Mouse (Mus musculus) ES-Bruce4 (cell line): ENCODE results near the gene Lrrc71. TPM values are rescaled to one million over a fixed set of nuclear protein-coding genes. Genes with fewer than 3 reads are reported as not detected.

Source experiments
- H3K27ac ChIP-seq: 2 replicates; pipeline ENCODE4 v1.5.1; 2012; ENCODE audit warnings: low read length, inconsistent platforms; ENCODE audit not compliant: insufficient read depth
- H3K27me3 ChIP-seq: 2 replicates; pipeline ENCODE4 v1.6.1; 2012; ENCODE audit warnings: mild to moderate bottlenecking, low read length, inconsistent platforms; ENCODE audit not compliant: control insufficient read depth, poor library complexity, insufficient read depth, severe bottlenecking
- H3K36me3 ChIP-seq: 2 replicates; pipeline ENCODE4 v1.6.1; 2012; ENCODE audit warnings: inconsistent platforms, mild to moderate bottlenecking, low read length, moderate library complexity; ENCODE audit not compliant: control insufficient read depth, poor library complexity, insufficient read depth, severe bottlenecking
- H3K4me1 ChIP-seq: one replicate; pipeline ENCODE4 v1.8.1; 2011; ENCODE audit warnings: low read length; ENCODE audit not compliant: control insufficient read depth, insufficient read depth
- H3K4me3 ChIP-seq: 2 replicates; pipeline ENCODE4 v1.5.1; 2011; ENCODE audit warnings: low read depth, mild to moderate bottlenecking, low read length
- H3K9ac ChIP-seq: 2 replicates; pipeline ENCODE4 v1.6.1; 2012; ENCODE audit warnings: low read depth, mild to moderate bottlenecking, inconsistent platforms; ENCODE audit not compliant: poor library complexity, severe bottlenecking
- H3K9me3 ChIP-seq: replicated peaks from 2 replicates; pipeline ENCODE4 v1.6.1; 2012; ENCODE audit warnings: mild to moderate bottlenecking, low read length, inconsistent platforms; ENCODE audit not compliant: control insufficient read depth, poor library complexity, insufficient read depth, severe bottlenecking
- CTCF ChIP-seq: IDR thresholded peaks from one replicate; pipeline ENCODE4 v1.8.1; 2011; ENCODE audit warnings: low read depth, low read length
- EP300 ChIP-seq: IDR thresholded peaks from 2 replicates; pipeline ENCODE4 v1.6.1; 2011; ENCODE audit warnings: low read depth, low read length; ENCODE audit not compliant: insufficient read depth
- POLR2A ChIP-seq: IDR thresholded peaks from one replicate; pipeline ENCODE4 v1.8.1; 2011; ENCODE audit warnings: low read length; ENCODE audit not compliant: insufficient read depth
- polyA plus RNA-seq: library from polyadenylated mRNA; stranded (reverse); fragments of >200 nt; gene quantifications from 2 replicates; pipeline ENCODE4 v1.2.4, GENCODE M21; 2011; ENCODE audit warnings: low read depth; ENCODE audit not compliant: missing spikeins, insufficient read depth, insufficient read length

Gene Lrrc71
- polyA plus RNA-seq, result not detected in 2 replicates

- Histone ChIP-seq H3K27me3 (no peaks in the 10 kb centered on the region), H3K4me3 (no peak within 1 kb of the TSS), H3K36me3 (no peaks in the 10 kb centered on the region), H3K4me1 (no peaks in the 10 kb centered on the region), H3K9me3 (no peaks in the 10 kb centered on the region), H3K9ac (no peak within 1 kb of the TSS), H3K27ac (no peak within 1 kb of the TSS)
- TF ChIP-seq POLR2A (no peak), CTCF (no peak), EP300 (no peak)
These were observed at the start of gene Lrrc71 for GRCm38 (mm10) chr3:87748431-87748830. Gene Lrrc71 (minus strand): TSS chr3:87748625.

- Histone ChIP-seq H3K4me1 (no peaks in the 10 kb centered on the region), H3K36me3 (no peaks in the 10 kb centered on the region), H3K27ac (no peak within 1 kb of the TSS), H3K27me3 (peaks cover 14% of the 10 kb centered on the region), H3K9ac (0 out of 2 replicates have a peak within 1 kb of the TSS, but pooled peaks have one; percentile 17), H3K9me3 (no peaks in the 10 kb centered on the region), H3K4me3 (no peak within 1 kb of the TSS)
- TF ChIP-seq POLR2A (no peak), CTCF (no peak), EP300 (no peak)
These were observed 48.4 kb upstream of the Lrrc71 start, which contains the start of gene Insrr for GRCm38 (mm10) chr3:87796736-87797334. Gene Insrr (plus strand): TSS chr3:87796951.

DNA sequence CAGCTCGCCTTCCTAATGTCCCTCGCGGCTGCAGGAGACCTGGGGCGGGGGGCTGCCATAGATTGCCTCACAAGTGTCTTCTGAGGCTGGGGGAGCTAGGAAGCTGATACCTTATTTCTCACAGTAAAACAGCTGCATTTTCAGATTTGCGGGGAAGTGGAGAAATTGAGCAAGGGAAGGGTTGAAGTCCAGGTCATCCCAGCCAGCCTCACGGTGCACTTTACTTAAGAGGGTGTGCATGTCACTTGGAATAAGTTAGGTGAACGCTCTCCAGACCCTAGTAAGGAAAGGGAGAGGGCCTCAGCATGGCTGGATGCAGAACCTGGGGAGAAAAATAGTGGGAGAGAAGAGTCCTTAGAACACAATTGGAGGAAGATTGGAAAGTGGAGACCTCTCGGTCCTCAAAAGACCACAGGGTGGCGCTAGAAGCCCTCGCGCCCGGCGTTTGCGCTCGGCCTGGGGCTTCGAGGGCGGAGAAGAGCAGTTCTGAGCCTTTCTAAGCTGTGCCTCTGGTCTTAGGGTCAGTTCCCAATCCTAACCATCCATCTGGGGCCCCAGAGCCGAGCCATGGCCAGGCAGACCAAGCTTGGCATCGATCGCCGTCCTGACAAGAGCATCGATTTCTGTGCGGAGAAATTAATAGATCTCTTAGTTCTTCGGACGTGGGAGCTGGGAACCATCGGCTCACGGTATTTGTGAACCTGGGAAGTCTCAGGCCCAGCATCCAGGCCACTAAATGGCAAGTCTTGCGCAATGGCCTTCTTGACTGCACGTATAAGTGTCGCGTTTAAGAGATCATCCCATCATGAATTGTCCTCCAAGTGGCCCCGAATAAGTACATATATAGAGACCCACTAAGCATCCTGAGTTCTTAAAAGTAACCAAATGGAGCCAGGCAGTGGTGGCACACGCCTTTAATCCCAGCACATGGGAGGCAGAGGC, 47.2 kb upstream of the Lrrc71 start:
- TF ChIP-seq EP300, result no peak
- TF ChIP-seq POLR2A, result no peak
- peak; percentile 79 for TF ChIP-seq CTCF
- Histone ChIP-seq H3K4me3 (no peak overlapping the region), H3K27me3 (peaks cover 14% of the 10 kb centered on the region), H3K9ac (peak overlapping the region; percentile 39; the same call in 1 of the 2 replicates), H3K9me3 (no peaks in the 10 kb centered on the region), H3K27ac (no peak overlapping the region), H3K4me1 (no peaks in the 10 kb centered on the region), H3K36me3 (no peaks in the 10 kb centered on the region)

DNA sequence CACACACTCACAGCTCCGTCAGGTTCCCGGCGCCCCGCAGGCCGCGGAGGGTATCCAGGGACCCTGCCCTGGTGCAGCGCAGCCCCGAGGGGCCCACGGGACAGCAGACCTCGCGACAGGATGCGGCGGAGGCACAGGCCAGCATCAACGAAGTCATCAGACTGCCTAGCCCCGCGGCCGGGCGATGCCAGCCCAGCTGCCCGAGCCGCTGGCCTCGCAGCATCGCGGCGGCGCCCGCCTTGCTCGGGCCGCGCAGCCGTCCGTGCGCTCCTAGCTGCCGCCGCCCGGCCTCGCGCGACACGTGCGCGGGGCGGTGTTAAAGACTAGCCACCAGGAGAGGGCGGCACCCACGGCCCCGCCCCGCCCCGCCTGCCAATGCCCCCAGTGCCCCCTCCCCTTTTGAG, 46.5 kb upstream of the Lrrc71 start, which contains the start of gene Ntrk1:
Gene Ntrk1, minus strand, starts transcription at position 241 of the 404 bp plus-strand sequence.
- TF ChIP-seq EP300 (no peak), POLR2A (no peak), CTCF (no peak)
- Histone ChIP-seq H3K36me3 (no peaks in the 10 kb centered on the region), H3K9me3 (no peaks in the 10 kb centered on the region), H3K27me3 (peaks cover 14% of the 10 kb centered on the region), H3K4me1 (no peaks in the 10 kb centered on the region), H3K9ac (peak within 1 kb of the TSS; percentile 39; the same call in 1 of the 2 replicates), H3K4me3 (peak within 1 kb of the TSS; percentile 47), H3K27ac (no peak within 1 kb of the TSS)

- H3K36me3 ChIP-seq, result no peaks in the 10 kb centered on the region
- no peaks in the 10 kb centered on the region for H3K4me1 ChIP-seq
- H3K4me3 ChIP-seq, result no peak overlapping the region
- H3K27ac ChIP-seq, result no peak overlapping the region
- peaks cover 4% of the 10 kb centered on the region for H3K27me3 ChIP-seq
- no peak overlapping the region for H3K9ac ChIP-seq
- TF ChIP-seq EP300 (no peak), CTCF (no peak), POLR2A (no peak)
- no peaks in the 10 kb centered on the region for H3K9me3 ChIP-seq
These were observed 41.3 kb upstream of the Lrrc71 start for GRCm38 (mm10) chr3:87789768-87790167.

DNA sequence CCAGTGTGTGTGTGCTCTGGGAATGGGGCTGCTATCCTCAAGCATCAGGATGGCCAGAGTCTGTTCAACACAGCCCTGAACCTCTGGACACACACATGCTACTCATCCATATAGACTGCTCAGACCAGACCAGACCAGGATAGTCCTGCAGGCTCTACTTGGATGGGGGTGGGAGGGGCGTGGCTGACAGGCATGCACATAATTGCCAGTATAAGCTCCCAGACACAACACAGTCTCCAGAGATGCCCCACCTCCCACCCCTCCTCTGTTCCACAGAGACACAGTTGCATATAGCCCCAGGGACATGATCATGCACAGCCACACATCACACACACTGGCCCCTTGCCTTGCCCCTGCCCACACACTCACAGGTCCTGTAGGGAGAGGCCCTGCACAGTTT, 40.8 kb upstream of the Lrrc71 start:
- no peaks in the 10 kb centered on the region for H3K36me3 ChIP-seq
- H3K9ac ChIP-seq, result no peak overlapping the region
- no peaks in the 10 kb centered on the region for H3K4me1 ChIP-seq
- no peaks in the 10 kb centered on the region for H3K9me3 ChIP-seq
- no peaks in the 10 kb centered on the region for H3K27me3 ChIP-seq
- H3K4me3 ChIP-seq, result no peak overlapping the region
- no peak for TF ChIP-seq CTCF
- TF ChIP-seq EP300, result no peak
- TF ChIP-seq POLR2A, result no peak
- H3K27ac ChIP-seq, result no peak overlapping the region
